10 mouse cellular contexts compared by ENCODE assay signal in genomic region chr16:31004321-31004682, GRCm38 (mm10).
DNase-seq lines count a peak whose midpoint lies in the region; ATAC-seq and TF ChIP-seq lines count a peak whose summit lies in the region.
"Had no signal": no experiment of that assay in that cellular context is flagged by ENCODE, and none has a peak within 500 bp of the region (broad histone marks: within the 10 kb centered on the region; RNA-seq: fewer than 3 reads in every experiment).

No protein-coding gene starts in this region.

- intact Hi-C loops in gastrocnemius, adult 2 months (cut with DNase I) = no loop called here

- 34% methylated on average over 2 of the region's 2 CpGs for WGBS in lung, embryonic 16.5 days
- WGBS in hindbrain, postnatal 0 days = 23% methylated on average over 2 of the region's 2 CpGs
- WGBS in stomach, embryonic 14.5 days = 31% methylated on average over 2 of the region's 2 CpGs

- H3K36me3 ChIP-seq in lung, embryonic 16.5 days (ENCODE audit: control insufficient read depth, insufficient read depth, low read length) = no peaks in the 10 kb centered on the region
- H3K36me3 ChIP-seq in hindbrain, postnatal 0 days (ENCODE audit: insufficient read depth, low read length) = no peaks in the 10 kb centered on the region
- no peaks in the 10 kb centered on the region for H3K36me3 ChIP-seq in stomach, embryonic 14.5 days (ENCODE audit: control insufficient read depth, insufficient read depth, low read length)

- TF ChIP-seq CTCF in gastrocnemius, adult 2 months (IDR thresholded peaks at IDR 0.05) = no peak
- TF ChIP-seq CTCF in hindbrain, postnatal 0 days (IDR thresholded peaks at IDR 0.05; ENCODE audit: low read depth) = no peak

- ATAC-seq in lung, embryonic 16.5 days (ENCODE audit: low read depth) = peak; percentile 44; the same call in 1 of the 2 replicates
- ATAC-seq in hindbrain, postnatal 0 days = no peak
- 0 out of 2 replicates have a peak, but pooled peaks have one; percentile 9 for ATAC-seq in stomach, embryonic 14.5 days (ENCODE audit: insufficient number of reproducible peaks, insufficient read depth, low FRiP score, low read depth)

- no peaks in the 10 kb centered on the region for H3K9me3 ChIP-seq in lung, embryonic 16.5 days (ENCODE audit: control insufficient read depth, low read length)
- H3K9me3 ChIP-seq in hindbrain, postnatal 0 days (ENCODE audit: low read length) = no peaks in the 10 kb centered on the region
- H3K9me3 ChIP-seq in stomach, embryonic 14.5 days (ENCODE audit: control insufficient read depth, low read depth, low read length) = no peaks in the 10 kb centered on the region

- H3K27me3 ChIP-seq in lung, embryonic 16.5 days (ENCODE audit: control insufficient read depth, insufficient read depth, low read depth, low read length) = no peaks in the 10 kb centered on the region
- no peaks in the 10 kb centered on the region for H3K27me3 ChIP-seq in hindbrain, postnatal 0 days (ENCODE audit: insufficient read depth, low read length)
- H3K27me3 ChIP-seq in stomach, embryonic 14.5 days (ENCODE audit: control insufficient read depth, insufficient read depth, low read length) = no peaks in the 10 kb centered on the region

- no peak overlapping the region for H3K4me3 ChIP-seq in gastrocnemius, adult 2 months
- H3K4me3 ChIP-seq in lung, embryonic 16.5 days (ENCODE audit: low read length) = no peak overlapping the region
- no peak overlapping the region for H3K4me3 ChIP-seq in hindbrain, postnatal 0 days (ENCODE audit: low read length)
- no peak overlapping the region for H3K4me3 ChIP-seq in stomach, embryonic 14.5 days (ENCODE audit: low read depth, low read length)

- H3K4me1 ChIP-seq in lung, embryonic 16.5 days (replicated peaks; ENCODE audit: control insufficient read depth, insufficient read depth, low read length) = peaks cover 19% of the 10 kb centered on the region
- peaks cover 23% of the 10 kb centered on the region for H3K4me1 ChIP-seq in hindbrain, postnatal 0 days (ENCODE audit: insufficient read depth, low read length)
- H3K4me1 ChIP-seq in stomach, embryonic 14.5 days (ENCODE audit: control insufficient read depth, insufficient read depth, low read length) = peaks cover 21% of the 10 kb centered on the region; the same call in 1 of the 2 replicates

- H3K9ac ChIP-seq in lung, embryonic 16.5 days (ENCODE audit: low read length) = no peak overlapping the region
- no peak overlapping the region for H3K9ac ChIP-seq in hindbrain, postnatal 0 days (replicated peaks; ENCODE audit: low read length)
- H3K9ac ChIP-seq in stomach, embryonic 14.5 days (replicated peaks; ENCODE audit: low read depth, low read length) = no peak overlapping the region

- DNase-seq in gastrocnemius, adult 2 months = no peak
- no peak for DNase-seq in gastrocnemius, adult 18-20 months (ENCODE audit: low spot score)
- no peak for DNase-seq in lung, postnatal 36 days
- no peak for DNase-seq in hindbrain, postnatal 0 days (ENCODE audit: low spot score)
- no peak for DNase-seq in cerebellum, postnatal 25 days
- DNase-seq in right cerebral cortex, adult 18-20 months = no peak
- DNase-seq: cerebellum, adult 9-10 months; gastrocnemius, postnatal 25 days had no signal

- no peak overlapping the region for H3K4me2 ChIP-seq in lung, embryonic 16.5 days (ENCODE audit: low read depth, low read length)
- no peak overlapping the region for H3K4me2 ChIP-seq in hindbrain, postnatal 0 days (ENCODE audit: low read depth, low read length)
- no peak overlapping the region for H3K4me2 ChIP-seq in stomach, embryonic 14.5 days (replicated peaks; ENCODE audit: low read depth, low read length)

- H3K27ac ChIP-seq in gastrocnemius, adult 2 months = peak overlapping the region; percentile 70
- peak overlapping the region; percentile 54; the same call in 1 of the 2 replicates for H3K27ac ChIP-seq in lung, embryonic 16.5 days (ENCODE audit: low read length)
- peak overlapping the region; percentile 68 for H3K27ac ChIP-seq in hindbrain, postnatal 0 days
- H3K27ac ChIP-seq in stomach, embryonic 14.5 days (ENCODE audit: low read length) = peak overlapping the region; percentile 11; the same call in 1 of the 2 replicates

Comparison
In these comparisons a context has a peak if more than half of its experiments do, and no peak if none do; other contexts are left out.
1. H3K27ac ChIP-seq: peak in every context shown above with its lines; median percentile 70 in gastrocnemius, adult 2 months; 68 in hindbrain, postnatal 0 days; 54 in lung, embryonic 16.5 days; 11 in stomach, embryonic 14.5 days.